Mouse (Mus musculus) hindbrain, embryonic 10.5 days (tissue): ENCODE measurements around the gene Wfdc3. TPM values are rescaled to one million over a fixed set of nuclear protein-coding genes. Genes with fewer than 3 reads are reported as not detected.
A peak's percentile ranks its signal among the peaks of the same experiment; 100 is the strongest.

Source experiments
- DNase-seq: peaks from one replicate; pipeline ENCODE4 v3.0.0-alpha.2; 2017; ENCODE audit warnings: low spot score
- H3K27ac ChIP-seq: fragments of 300-500 bp; sonication (generic); 2 replicates; pipeline ENCODE4 v1.5.1; 2016; ENCODE audit warnings: mild to moderate bottlenecking, moderate library complexity
- H3K27me3 ChIP-seq: fragments of 300-500 bp; sonication (generic); 2 replicates; pipeline ENCODE4 v1.6.1; 2016; ENCODE audit warnings: mild to moderate bottlenecking; ENCODE audit not compliant: poor library complexity, insufficient read depth, severe bottlenecking
- H3K36me3 ChIP-seq: fragments of 300-500 bp; sonication (generic); 2 replicates; pipeline ENCODE4 v1.6.1; 2016; ENCODE audit warnings: mild to moderate bottlenecking, moderate library complexity
- H3K4me1 ChIP-seq: fragments of 300-500 bp; sonication (generic); replicated peaks from 2 replicates; pipeline ENCODE4 v1.6.1; 2016; ENCODE audit warnings: mild to moderate bottlenecking
- H3K4me3 ChIP-seq: fragments of 300-500 bp; sonication (generic); 2 replicates; pipeline ENCODE4 v1.5.1; 2016; ENCODE audit warnings: mild to moderate bottlenecking, moderate library complexity
- H3K9me3 ChIP-seq: fragments of 300-500 bp; sonication (generic); 2 replicates; pipeline ENCODE4 v1.6.1; 2016; ENCODE audit warnings: mild to moderate bottlenecking, moderate library complexity
- WGBS: fragments of 180-500 bp; shearing (Covaris S2); methylation state at CpG from one replicate; pipeline ENCODE4 v1.1.7; 2016; 5-methylcytosine and 5-hydroxymethylcytosine counted together
- polyA plus RNA-seq: library from polyadenylated mRNA; unstranded; fragments of >200 nt; fragmentation: Nextera tagmentation; extraction: Ambion mirVana; gene quantifications from 2 replicates; pipeline ENCODE4 v1.2.1, GENCODE M21; 2016

Gene Wfdc3
- polyA plus RNA-seq, 1 experiment from 2014 or later, result 0.85 TPM

GRCm38 (mm10) chr2:164770279-164770678 is 24.5 kb upstream of the Wfdc3 start:
- no peaks in the 10 kb centered on the region for H3K27me3 ChIP-seq
- WGBS, result 8% methylated on average over 15 of the region's 15 CpGs
- peak overlapping the region; percentile 93 for H3K4me3 ChIP-seq
- H3K36me3 ChIP-seq, result peaks cover 64% of the 10 kb centered on the region
- H3K4me1 ChIP-seq, result peaks cover 38% of the 10 kb centered on the region
- peak overlapping the region; percentile 96 for H3K27ac ChIP-seq
- peak; percentile 12 for DNase-seq
- H3K9me3 ChIP-seq, result no peaks in the 10 kb centered on the region

DNA sequence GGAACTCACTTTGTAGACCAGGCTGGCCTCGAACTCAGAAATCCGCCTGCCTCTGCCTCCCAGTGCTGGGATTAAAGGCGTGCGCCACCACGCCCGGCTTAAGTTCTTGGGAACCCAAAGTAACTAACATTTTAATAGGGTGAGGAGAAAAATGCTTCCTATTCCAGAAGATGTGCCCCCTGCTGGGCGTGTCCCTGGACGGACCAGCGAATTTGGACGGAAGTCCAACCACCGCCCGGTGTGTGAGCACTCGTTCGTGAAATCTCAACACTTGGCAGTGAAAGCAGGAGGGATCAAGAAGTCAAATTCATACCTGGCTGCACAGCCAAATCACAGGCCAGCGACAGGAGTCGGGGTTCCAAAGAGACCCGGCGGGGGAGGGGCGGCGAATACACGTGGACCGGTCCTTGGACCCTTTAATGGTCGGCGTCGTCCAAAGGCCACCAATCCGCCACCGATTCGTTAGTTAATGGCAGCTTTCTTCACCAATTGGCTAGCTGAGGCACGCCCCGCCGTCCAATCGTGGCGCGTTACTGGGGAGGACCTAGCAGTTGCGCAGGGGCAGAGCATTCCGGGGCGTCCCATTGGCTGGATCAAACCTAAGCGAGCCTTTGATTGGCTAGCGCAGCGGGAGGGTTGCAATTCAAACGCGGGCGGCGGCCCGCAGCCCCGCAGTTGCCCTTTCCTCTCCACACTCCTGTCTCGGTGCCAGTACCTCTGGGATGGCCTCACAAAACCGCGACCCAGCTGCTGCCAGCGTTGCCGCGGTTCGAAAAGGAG is 23.7 kb upstream of the Wfdc3 start, which contains the start of gene Ube2c:
TSS of gene Ube2c (plus strand) at position 641 of the 780 bp plus-strand sequence.
- H3K27me3 ChIP-seq, result no peaks in the 10 kb centered on the region
- H3K27ac ChIP-seq, result peak within 1 kb of the TSS; percentile 96
- peak within 1 kb of the TSS; percentile 93 for H3K4me3 ChIP-seq
- H3K9me3 ChIP-seq, result no peaks in the 10 kb centered on the region
- WGBS, result 2% methylated on average over 53 of the region's 53 CpGs
- peaks cover 38% of the 10 kb centered on the region for H3K4me1 ChIP-seq
- DNase-seq, result peak; percentile 99
- peaks cover 71% of the 10 kb centered on the region for H3K36me3 ChIP-seq

- Histone ChIP-seq H3K4me1 (peaks cover 35% of the 10 kb centered on the region), H3K4me3 (no peak overlapping the region), H3K27ac (no peak overlapping the region), H3K9me3 (no peaks in the 10 kb centered on the region), H3K36me3 (peaks cover 72% of the 10 kb centered on the region), H3K27me3 (no peaks in the 10 kb centered on the region)
- no peak for DNase-seq
- 95% methylated on average over 15 of the region's 15 CpGs for WGBS
Measured at GRCm38 (mm10) chr2:164767812-164768540, 22.2 kb upstream of the Wfdc3 start.

DNA sequence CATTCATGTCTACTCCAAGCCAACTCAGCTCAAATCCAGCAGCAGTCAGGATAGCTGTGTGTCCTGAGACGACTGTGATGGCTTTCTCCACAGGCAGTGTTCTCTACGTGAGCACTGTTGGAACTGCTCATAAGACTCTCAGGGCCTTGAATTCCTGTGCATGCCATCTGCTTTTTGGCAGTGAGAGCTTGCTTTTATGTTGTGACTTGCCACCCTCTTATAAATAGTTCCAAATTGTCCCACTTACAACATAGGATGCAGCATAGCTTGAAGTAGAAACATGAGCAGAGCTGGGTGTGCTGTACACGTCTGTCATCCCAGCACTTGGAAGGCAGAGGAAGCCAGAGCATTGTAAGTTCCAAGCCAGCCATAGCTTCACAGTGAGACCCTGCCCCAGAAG is 20.1 kb upstream of the Wfdc3 start:
- Histone ChIP-seq H3K4me3 (no peak overlapping the region), H3K27me3 (no peaks in the 10 kb centered on the region), H3K36me3 (peaks cover 72% of the 10 kb centered on the region), H3K9me3 (no peaks in the 10 kb centered on the region), H3K27ac (no peak overlapping the region), H3K4me1 (peaks cover 18% of the 10 kb centered on the region)
- WGBS, result 81% methylated on average over 3 of the region's 3 CpGs
- DNase-seq, result no peak

DNA sequence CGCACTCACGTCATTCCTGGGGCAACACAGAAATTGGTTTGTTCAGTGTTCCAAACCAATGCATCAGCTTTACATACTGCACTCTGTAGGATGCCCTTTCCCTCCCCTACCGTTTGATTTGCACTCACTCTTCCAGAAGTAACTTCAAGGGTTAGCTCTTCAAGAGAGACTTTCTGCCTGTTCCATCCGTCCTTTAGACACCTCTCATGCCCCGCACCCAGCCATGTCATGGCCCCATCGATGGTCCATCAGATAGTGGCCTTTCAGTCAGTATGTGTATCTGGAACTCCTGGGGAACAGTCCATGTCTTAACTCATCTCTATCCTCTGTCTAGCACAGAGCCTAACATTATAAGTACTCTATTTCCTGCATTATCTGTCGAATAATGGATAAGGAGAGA is 16.9 kb upstream of the Wfdc3 start:
- no peaks in the 10 kb centered on the region for H3K9me3 ChIP-seq
- H3K4me3 ChIP-seq, result no peak overlapping the region
- H3K36me3 ChIP-seq, result peaks cover 93% of the 10 kb centered on the region
- no peak overlapping the region for H3K27ac ChIP-seq
- DNase-seq, result no peak
- peaks cover 1% of the 10 kb centered on the region; the same call in 1 of the 2 replicates for H3K4me1 ChIP-seq
- 91% methylated on average over 7 of the region's 7 CpGs for WGBS
- no peaks in the 10 kb centered on the region for H3K27me3 ChIP-seq

DNA sequence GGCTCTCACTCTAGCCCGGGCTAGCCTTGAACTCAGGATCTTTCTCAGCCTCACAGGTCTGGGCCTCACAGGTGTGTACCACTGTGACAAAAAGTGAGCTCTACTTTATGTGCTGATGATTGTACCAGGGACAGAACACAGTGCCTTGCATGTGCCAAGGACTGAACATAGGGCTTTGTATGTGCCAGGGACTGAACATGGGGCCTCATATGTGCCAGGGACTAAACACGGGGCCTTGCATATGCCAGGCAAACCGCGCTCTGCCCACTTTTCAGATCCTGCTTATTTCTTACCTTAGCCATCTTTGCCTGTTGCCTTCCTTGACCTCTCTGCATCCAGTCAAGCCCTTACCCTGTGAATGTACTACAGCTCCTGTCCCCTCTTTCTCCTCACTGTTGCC is 16.2 kb upstream of the Wfdc3 start:
- Histone ChIP-seq H3K27ac (no peak overlapping the region), H3K9me3 (no peaks in the 10 kb centered on the region), H3K4me1 (no peaks in the 10 kb centered on the region), H3K27me3 (no peaks in the 10 kb centered on the region), H3K36me3 (peaks cover 93% of the 10 kb centered on the region), H3K4me3 (no peak overlapping the region)
- WGBS, result 95% methylated on average over 4 of the region's 4 CpGs
- DNase-seq, result no peak

- H3K27me3 ChIP-seq, result no peaks in the 10 kb centered on the region
- DNase-seq, result no peak
- no peaks in the 10 kb centered on the region for H3K9me3 ChIP-seq
- peaks cover 93% of the 10 kb centered on the region for H3K36me3 ChIP-seq
- no peak overlapping the region for H3K4me3 ChIP-seq
- 90% methylated on average over 2 of the region's 2 CpGs for WGBS
- H3K4me1 ChIP-seq, result no peaks in the 10 kb centered on the region
- H3K27ac ChIP-seq, result no peak overlapping the region
Measured at GRCm38 (mm10) chr2:164761502-164761901, 15.8 kb upstream of the Wfdc3 start.

DNA sequence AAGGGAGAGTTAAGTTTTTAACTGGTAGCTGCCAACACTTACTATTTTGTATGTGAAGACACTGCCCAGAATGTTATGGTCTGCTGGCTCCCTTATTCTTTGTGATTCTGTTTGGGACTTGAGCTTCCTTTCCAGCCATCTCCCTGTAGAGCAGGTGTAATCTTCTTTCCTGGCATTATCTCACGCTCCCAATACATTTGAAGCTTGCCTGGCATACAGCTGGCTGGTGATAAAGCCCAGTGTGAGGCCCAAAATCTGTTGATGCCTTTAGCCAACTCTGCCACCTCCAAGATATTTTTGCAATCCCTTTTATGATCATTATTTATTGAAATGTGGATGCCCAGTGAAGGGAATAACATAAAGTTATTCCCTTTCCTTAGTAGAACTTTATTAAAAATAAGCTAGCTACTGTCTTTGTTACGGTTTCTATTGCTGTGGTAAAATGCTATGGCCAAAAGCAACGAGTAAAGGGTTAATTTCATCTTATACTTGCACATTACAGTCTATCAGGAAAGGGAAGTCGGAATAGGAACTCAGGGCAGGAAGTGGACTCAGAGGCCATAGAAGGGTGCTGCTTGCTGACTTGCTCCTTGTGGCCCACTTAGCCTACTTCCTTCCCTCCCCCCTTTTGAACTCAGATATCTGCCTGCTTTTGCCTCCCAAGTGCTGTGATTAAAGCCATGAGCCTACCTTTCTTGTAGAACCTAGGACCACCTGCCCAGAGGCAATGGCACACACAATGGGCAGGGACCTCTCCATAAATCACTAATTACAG is 14.5 kb upstream of the Wfdc3 start:
- Histone ChIP-seq H3K36me3 (peaks cover 93% of the 10 kb centered on the region), H3K4me3 (no peak overlapping the region), H3K27me3 (no peaks in the 10 kb centered on the region), H3K9me3 (no peaks in the 10 kb centered on the region), H3K27ac (no peak overlapping the region), H3K4me1 (no peaks in the 10 kb centered on the region)
- 92% methylated on average over 4 of the region's 4 CpGs for WGBS
- DNase-seq, result no peak

- H3K4me1 ChIP-seq, result no peaks in the 10 kb centered on the region
- no peaks in the 10 kb centered on the region for H3K9me3 ChIP-seq
- no peak for DNase-seq
- no peak overlapping the region for H3K4me3 ChIP-seq
- no peaks in the 10 kb centered on the region for H3K27me3 ChIP-seq
- peaks cover 100% of the 10 kb centered on the region for H3K36me3 ChIP-seq
- H3K27ac ChIP-seq, result no peak overlapping the region
- 67% methylated on average over 1 of the region's 1 CpGs for WGBS
Measured at GRCm38 (mm10) chr2:164758692-164759091, 13.0 kb upstream of the Wfdc3 start.

- 92% methylated on average over 11 of the region's 11 CpGs for WGBS
- no peaks in the 10 kb centered on the region for H3K27me3 ChIP-seq
- H3K9me3 ChIP-seq, result no peaks in the 10 kb centered on the region
- H3K4me3 ChIP-seq, result no peak overlapping the region
- no peaks in the 10 kb centered on the region for H3K4me1 ChIP-seq
- H3K27ac ChIP-seq, result no peak overlapping the region
- peaks cover 100% of the 10 kb centered on the region for H3K36me3 ChIP-seq
- no peak for DNase-seq
Measured at GRCm38 (mm10) chr2:164757841-164758240, 12.1 kb upstream of the Wfdc3 start.

DNA sequence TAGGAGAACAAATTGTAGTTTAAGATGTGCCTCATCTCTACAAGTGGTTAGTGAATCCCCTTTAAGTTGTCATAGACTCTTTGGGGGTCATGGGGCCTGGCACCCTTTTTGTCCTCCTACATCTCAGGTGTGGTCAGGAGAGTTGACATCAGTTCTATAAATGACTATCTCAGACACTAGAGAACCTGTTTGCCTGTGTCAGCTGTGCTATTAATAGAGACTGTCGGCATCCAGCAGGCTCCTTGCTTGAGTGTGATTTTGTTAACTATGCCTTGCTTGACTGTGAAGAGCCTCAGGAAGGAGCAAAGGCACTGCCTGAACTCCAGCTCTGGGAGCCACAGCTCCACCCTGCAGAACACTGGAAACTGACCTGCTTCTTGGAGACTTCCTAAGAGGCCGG is 9.1 kb upstream of the Wfdc3 start:
- H3K27ac ChIP-seq, result no peak overlapping the region
- DNase-seq, result no peak
- H3K36me3 ChIP-seq, result peaks cover 100% of the 10 kb centered on the region
- no peaks in the 10 kb centered on the region for H3K27me3 ChIP-seq
- H3K4me3 ChIP-seq, result no peak overlapping the region
- H3K4me1 ChIP-seq, result no peaks in the 10 kb centered on the region
- H3K9me3 ChIP-seq, result no peaks in the 10 kb centered on the region
- 87% methylated on average over 2 of the region's 2 CpGs for WGBS

- Histone ChIP-seq H3K27me3 (no peaks in the 10 kb centered on the region), H3K9me3 (no peaks in the 10 kb centered on the region), H3K36me3 (peaks cover 99% of the 10 kb centered on the region), H3K4me3 (no peak overlapping the region), H3K4me1 (no peaks in the 10 kb centered on the region), H3K27ac (no peak overlapping the region)
- no peak for DNase-seq
- WGBS, result 89% methylated on average over 11 of the region's 11 CpGs
Measured at GRCm38 (mm10) chr2:164754105-164754504, 8.4 kb upstream of the Wfdc3 start.
